Mouse (Mus musculus) stomach, embryonic 15.5 days (tissue): ENCODE measurements around the gene Palmd. TPM values are rescaled to one million over a fixed set of nuclear protein-coding genes. Genes with fewer than 3 reads are reported as not detected.

Experiments
- ATAC-seq: fragments of 200-750 bp; cut with Nextera tagmentation; 2 replicates; pipeline ENCODE4 v1.8.0; 2017; ENCODE audit warnings: low read depth, moderate number of reproducible peaks, moderate TSS enrichment; ENCODE audit not compliant: insufficient read depth, low FRiP score
- H3K27ac ChIP-seq: fragments of 300-500 bp; sonication (generic); 2 replicates; pipeline ENCODE4 v1.5.1; 2015; ENCODE audit warnings: mild to moderate bottlenecking, inconsistent platforms
- H3K27me3 ChIP-seq: fragments of 300-500 bp; sonication (generic); replicated peaks from 2 replicates; pipeline ENCODE4 v1.6.1; 2015; ENCODE audit warnings: inconsistent platforms
- H3K36me3 ChIP-seq: fragments of 300-500 bp; sonication (generic); 2 replicates; pipeline ENCODE4 v1.6.1; 2015; ENCODE audit warnings: inconsistent platforms
- H3K4me1 ChIP-seq: fragments of 300-500 bp; sonication (generic); 2 replicates; pipeline ENCODE4 v1.6.1; 2015; ENCODE audit warnings: inconsistent platforms
- H3K4me2 ChIP-seq: fragments of 300-500 bp; sonication (generic); 2 replicates; pipeline ENCODE4 v1.6.1; 2015; ENCODE audit warnings: mild to moderate bottlenecking, inconsistent platforms
- H3K4me3 ChIP-seq: fragments of 300-500 bp; sonication (generic); replicated peaks from 2 replicates; pipeline ENCODE4 v1.5.1; 2015; ENCODE audit warnings: inconsistent platforms
- H3K9ac ChIP-seq: fragments of 300-500 bp; sonication (generic); 2 replicates; pipeline ENCODE4 v1.6.1; 2015; ENCODE audit warnings: inconsistent platforms
- H3K9me3 ChIP-seq: fragments of 300-500 bp; sonication (generic); 2 replicates; pipeline ENCODE4 v1.6.1; 2016; ENCODE audit warnings: inconsistent platforms
- WGBS: fragments of 180-500 bp; shearing (Covaris S2); methylation state at CpG from one replicate; pipeline ENCODE4 v1.1.7; 2015; 5-methylcytosine and 5-hydroxymethylcytosine counted together
- polyA plus RNA-seq: library from polyadenylated mRNA; unstranded; fragments of >200 nt; fragmentation: Nextera tagmentation; extraction: Ambion mirVana; gene quantifications from 2 replicates; pipeline ENCODE4 v1.2.1, GENCODE M21; 2015

Gene Palmd
- polyA plus RNA-seq, 1 experiment from 2014 or later: 6.6 TPM

DNA sequence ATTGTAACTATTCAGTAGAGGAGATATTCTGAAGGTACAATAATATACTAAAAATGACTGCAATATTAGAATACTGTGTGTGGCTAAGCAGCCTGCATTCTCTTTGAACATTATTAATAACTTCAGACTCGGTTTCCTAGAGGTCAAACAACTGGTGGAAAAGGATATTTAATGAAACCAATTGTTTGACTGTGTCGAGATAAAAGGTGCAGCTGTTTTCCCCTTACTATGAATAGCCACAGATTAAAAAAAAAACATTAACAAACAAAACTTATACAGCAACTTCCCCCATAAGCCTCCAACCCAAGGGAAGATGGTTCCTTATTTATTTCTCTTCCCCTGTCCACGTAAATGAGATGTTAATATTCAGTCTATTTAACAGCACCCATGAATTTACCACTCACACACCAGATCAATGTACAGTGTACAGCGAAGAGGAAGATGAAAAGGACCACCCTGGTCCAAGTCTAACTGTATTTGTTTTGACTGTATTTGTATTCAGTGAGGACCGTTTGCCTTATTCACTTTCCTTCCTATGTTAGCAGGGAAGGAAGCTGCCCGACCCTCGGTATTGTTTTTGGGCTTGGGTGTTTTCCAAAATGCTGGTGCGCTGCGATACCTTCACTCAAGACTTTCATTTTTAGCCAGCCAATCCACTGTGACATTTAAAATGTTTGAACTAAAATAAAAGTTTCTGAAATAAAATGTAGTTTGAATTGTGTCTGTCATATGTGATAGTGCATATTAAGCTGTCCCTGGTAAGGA is 13.2 kb upstream of the Palmd start:
- H3K27me3 ChIP-seq: no peaks in the 10 kb centered on the region
- no peak for ATAC-seq
- 57% methylated on average over 9 of the region's 9 CpGs for WGBS

GRCm38 (mm10) chr3:116969786-116970185 is 999 bp upstream of the Palmd start:
- Histone ChIP-seq H3K9me3 (no peaks in the 10 kb centered on the region), H3K27me3 (no peaks in the 10 kb centered on the region), H3K4me1 (no peaks in the 10 kb centered on the region), H3K4me3 (no peak overlapping the region), H3K4me2 (no peak overlapping the region), H3K36me3 (no peaks in the 10 kb centered on the region), H3K27ac (no peak overlapping the region), H3K9ac (no peak overlapping the region)
- no peak for ATAC-seq
- whole genome bisulfite sequencing: 57% methylated on average over 5 of the region's 5 CpGs

More for the DNA sequence above, 13.2 kb upstream of the Palmd start:
- Histone ChIP-seq H3K9ac (no peak overlapping the region), H3K27ac (no peak overlapping the region), H3K4me1 (no peaks in the 10 kb centered on the region), H3K9me3 (no peaks in the 10 kb centered on the region), H3K4me2 (no peak overlapping the region), H3K36me3 (no peaks in the 10 kb centered on the region), H3K4me3 (no peak overlapping the region)

DNA sequence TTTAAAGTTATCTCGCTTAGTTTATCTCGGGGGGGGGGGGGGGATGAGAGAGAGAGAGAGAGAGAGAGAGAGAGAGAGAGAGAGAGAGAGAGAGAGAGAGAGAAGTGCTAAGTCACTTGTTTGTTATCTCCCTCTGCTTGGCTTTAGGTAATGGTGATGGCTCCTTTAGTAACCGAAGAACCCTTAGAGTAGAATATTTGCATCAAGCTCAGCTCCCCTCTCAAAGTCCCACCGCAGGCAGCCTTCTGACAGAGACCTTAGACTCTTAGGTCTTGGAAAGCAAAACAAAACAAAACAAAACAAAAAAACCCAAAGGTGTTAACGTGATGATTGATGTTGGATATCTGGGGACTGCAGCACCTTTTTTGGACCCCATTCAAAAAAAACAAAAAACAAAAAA is 216 bp upstream of the Palmd start:
- WGBS: 17% methylated on average over 5 of the region's 5 CpGs
- Histone ChIP-seq H3K9ac (no peak overlapping the region), H3K9me3 (no peaks in the 10 kb centered on the region), H3K36me3 (no peaks in the 10 kb centered on the region), H3K4me2 (peak overlapping the region; percentile 67), H3K27ac (peak overlapping the region; percentile 36; the same call in 1 of the 2 replicates), H3K27me3 (no peaks in the 10 kb centered on the region), H3K4me3 (peak overlapping the region; percentile 41; the same call in 1 of the 2 replicates), H3K4me1 (no peaks in the 10 kb centered on the region)
- ATAC-seq: no peak

DNA sequence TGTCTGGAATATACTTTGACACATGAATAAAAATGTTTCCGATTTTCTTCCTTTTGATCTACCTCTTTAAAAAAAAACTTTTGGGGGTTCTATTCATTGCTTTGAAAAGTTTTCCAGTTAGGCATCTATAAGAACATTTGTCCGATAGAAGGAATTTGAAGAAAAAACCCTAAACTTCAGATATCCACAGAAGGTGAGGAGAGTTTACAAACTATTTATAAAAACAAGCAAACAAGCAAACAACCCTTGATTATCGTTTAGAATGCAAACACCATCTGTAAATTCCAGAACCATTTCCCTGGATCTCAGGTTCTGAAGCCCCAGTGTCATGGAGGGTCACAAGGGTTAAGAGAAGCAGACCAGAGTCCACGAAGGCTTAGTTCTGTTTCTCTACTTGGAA is 820 bp downstream of the Palmd start, which contains the start of gene 4930455H04Rik:
4930455H04Rik (plus strand) TSS at position 301 of the 400 bp plus-strand sequence.
- 57% methylated on average over 4 of the region's 4 CpGs for WGBS
- H3K4me2 ChIP-seq: peak within 1 kb of the TSS; percentile 67
- no peak within 1 kb of the TSS for H3K9ac ChIP-seq
- no peaks in the 10 kb centered on the region for H3K9me3 ChIP-seq
- ATAC-seq: no peak
- H3K36me3 ChIP-seq: no peaks in the 10 kb centered on the region
- no peaks in the 10 kb centered on the region for H3K4me1 ChIP-seq
- peak within 1 kb of the TSS; percentile 36; the same call in 1 of the 2 replicates for H3K27ac ChIP-seq
- no peaks in the 10 kb centered on the region for H3K27me3 ChIP-seq
- H3K4me3 ChIP-seq: peak within 1 kb of the TSS; percentile 41

DNA sequence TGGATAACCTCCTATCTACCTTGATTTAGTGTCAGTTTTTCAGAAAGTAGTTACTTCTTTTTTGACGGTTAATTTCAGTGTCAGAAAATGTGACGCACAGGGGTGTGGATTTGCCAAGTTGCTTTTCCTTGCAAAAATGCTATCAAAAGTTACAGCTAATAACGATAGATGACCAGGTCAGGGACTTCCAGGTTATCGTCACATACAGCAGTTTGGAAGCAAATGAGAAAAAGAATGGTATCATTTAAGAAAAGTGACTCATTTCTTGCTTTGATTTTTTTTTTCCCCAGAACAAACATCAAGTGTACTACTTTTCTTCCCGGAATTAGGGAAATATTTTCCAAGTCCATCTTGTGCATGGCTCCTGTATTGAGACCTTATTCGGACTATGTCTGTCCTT is 1.4 kb downstream of the Palmd start:
- no peaks in the 10 kb centered on the region for H3K4me1 ChIP-seq
- ATAC-seq: no peak
- H3K9me3 ChIP-seq: no peaks in the 10 kb centered on the region
- 76% methylated on average over 6 of the region's 6 CpGs for WGBS
- H3K4me2 ChIP-seq: peak overlapping the region; percentile 23; the same call in 1 of the 2 replicates
- H3K36me3 ChIP-seq: no peaks in the 10 kb centered on the region
- H3K27me3 ChIP-seq: no peaks in the 10 kb centered on the region
- H3K27ac ChIP-seq: no peak overlapping the region
- H3K4me3 ChIP-seq: no peak overlapping the region
- H3K9ac ChIP-seq: no peak overlapping the region

DNA sequence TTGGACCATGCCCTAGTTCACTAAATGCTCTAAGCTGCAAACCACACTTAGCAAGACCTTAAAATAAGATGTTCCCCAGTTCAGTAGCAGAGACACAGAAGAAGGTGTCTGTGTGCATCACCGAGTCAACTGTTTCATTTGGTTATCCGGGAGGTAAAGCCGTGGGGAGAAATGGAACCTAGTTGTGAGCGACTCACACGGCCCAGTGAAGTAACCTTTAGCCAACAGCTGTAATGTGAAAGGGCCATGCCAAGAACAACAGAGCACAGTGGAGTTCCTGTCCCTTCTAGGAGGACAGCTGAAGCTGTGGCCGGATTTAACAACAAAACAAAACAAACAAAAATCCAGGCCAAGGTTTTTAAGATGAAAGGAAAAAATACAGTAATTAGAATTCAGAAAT is 2.0 kb downstream of the Palmd start:
- Histone ChIP-seq H3K4me2 (no peak overlapping the region), H3K27ac (peak overlapping the region; percentile 48; the same call in 1 of the 2 replicates), H3K27me3 (no peaks in the 10 kb centered on the region), H3K4me1 (no peaks in the 10 kb centered on the region), H3K36me3 (no peaks in the 10 kb centered on the region), H3K9ac (no peak overlapping the region), H3K9me3 (no peaks in the 10 kb centered on the region), H3K4me3 (no peak overlapping the region)
- WGBS: 64% methylated on average over 6 of the region's 6 CpGs
- ATAC-seq: no peak

DNA sequence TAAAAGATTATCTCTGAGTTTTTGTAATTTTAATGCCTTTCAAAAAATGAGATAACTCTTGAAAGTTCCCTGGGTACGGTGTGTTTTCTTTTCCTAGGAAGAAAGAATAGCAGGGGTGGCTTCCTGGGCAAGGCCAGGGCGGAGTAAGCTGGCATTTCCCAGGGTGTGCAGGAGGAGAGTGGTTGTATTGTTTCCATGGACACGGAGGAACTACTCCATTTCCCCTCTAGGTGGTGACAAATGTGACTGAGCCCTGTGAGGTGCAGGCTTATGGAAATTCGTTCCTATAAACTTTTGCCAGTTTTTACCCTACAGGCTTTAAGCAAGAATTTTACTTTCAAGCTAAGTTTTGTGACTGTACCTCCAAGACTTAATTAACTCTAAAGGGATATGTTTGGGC is 2.6 kb downstream of the Palmd start:
- no peak overlapping the region for H3K4me2 ChIP-seq
- H3K27me3 ChIP-seq: no peaks in the 10 kb centered on the region
- ATAC-seq: peak; percentile 65; the same call in 1 of the 2 replicates
- H3K4me1 ChIP-seq: no peaks in the 10 kb centered on the region
- no peak overlapping the region for H3K4me3 ChIP-seq
- H3K9me3 ChIP-seq: no peaks in the 10 kb centered on the region
- no peak overlapping the region for H3K27ac ChIP-seq
- no peak overlapping the region for H3K9ac ChIP-seq
- 30% methylated on average over 4 of the region's 4 CpGs for WGBS
- no peaks in the 10 kb centered on the region for H3K36me3 ChIP-seq

- no peaks in the 10 kb centered on the region for H3K27me3 ChIP-seq
- no peak overlapping the region for H3K9ac ChIP-seq
- no peak overlapping the region for H3K4me3 ChIP-seq
- H3K27ac ChIP-seq: no peak overlapping the region
- WGBS: 88% methylated on average over 9 of the region's 9 CpGs
- H3K9me3 ChIP-seq: no peaks in the 10 kb centered on the region
- no peaks in the 10 kb centered on the region for H3K36me3 ChIP-seq
- H3K4me2 ChIP-seq: no peak overlapping the region
- no peak for ATAC-seq
- no peaks in the 10 kb centered on the region for H3K4me1 ChIP-seq
These were observed 4.4 kb downstream of the Palmd start for GRCm38 (mm10) chr3:116964426-116964825.

GRCm38 (mm10) chr3:116963213-116963612 is 5.6 kb downstream of the Palmd start:
- H3K4me3 ChIP-seq: no peak overlapping the region
- ATAC-seq: no peak
- H3K27ac ChIP-seq: no peak overlapping the region
- WGBS: 46% methylated on average over 4 of the region's 4 CpGs
- H3K27me3 ChIP-seq: no peaks in the 10 kb centered on the region
- no peak overlapping the region for H3K4me2 ChIP-seq
- no peaks in the 10 kb centered on the region for H3K36me3 ChIP-seq
- no peak overlapping the region for H3K9ac ChIP-seq
- H3K4me1 ChIP-seq: no peaks in the 10 kb centered on the region
- H3K9me3 ChIP-seq: no peaks in the 10 kb centered on the region

DNA sequence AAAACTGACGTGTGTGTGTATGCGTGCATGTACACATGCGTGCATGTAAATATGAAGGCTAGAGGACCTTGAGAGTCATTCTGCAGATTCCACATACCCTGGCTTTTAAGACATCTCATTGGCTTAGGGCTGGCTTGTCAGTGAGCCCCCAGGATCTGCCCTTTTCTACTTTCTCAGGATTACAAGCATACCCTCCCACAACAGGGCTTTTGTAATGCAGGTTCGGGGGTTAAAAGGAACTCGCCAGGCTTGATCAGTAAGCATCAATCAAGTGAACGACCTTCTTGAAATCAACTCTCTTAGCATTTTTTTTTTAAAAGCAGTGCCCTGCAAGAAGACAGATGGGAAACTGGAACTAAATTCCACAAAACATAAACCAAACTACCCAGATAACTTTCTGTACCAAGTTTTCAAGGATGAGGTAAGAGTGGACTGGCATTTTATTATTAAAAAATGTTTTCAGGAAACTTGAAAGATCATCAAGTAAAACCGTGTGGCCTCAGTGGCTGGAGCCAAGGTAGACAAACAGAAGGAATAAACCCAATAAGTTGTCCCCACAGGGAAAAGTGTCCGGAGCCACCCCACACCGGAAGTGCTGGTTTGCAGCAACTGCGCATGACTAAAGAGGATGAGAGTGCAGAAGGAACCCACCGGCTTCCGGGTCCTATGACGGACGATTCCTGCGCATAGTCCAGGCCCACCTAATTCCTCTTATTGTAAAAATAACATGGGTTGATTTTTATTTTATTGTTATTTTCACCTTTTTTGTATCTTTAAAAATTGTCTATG is 7.2 kb downstream of the Palmd start:
- H3K4me1 ChIP-seq: no peaks in the 10 kb centered on the region
- H3K27me3 ChIP-seq: no peaks in the 10 kb centered on the region
- H3K36me3 ChIP-seq: no peaks in the 10 kb centered on the region
- ATAC-seq: no peak
- no peak overlapping the region for H3K27ac ChIP-seq
- no peak overlapping the region for H3K4me2 ChIP-seq
- no peak overlapping the region for H3K4me3 ChIP-seq
- H3K9me3 ChIP-seq: no peaks in the 10 kb centered on the region
- no peak overlapping the region for H3K9ac ChIP-seq
- 70% methylated on average over 15 of the region's 15 CpGs for WGBS

GRCm38 (mm10) chr3:116960414-116960813 is 8.4 kb downstream of the Palmd start:
- no peak overlapping the region for H3K9ac ChIP-seq
- H3K36me3 ChIP-seq: no peaks in the 10 kb centered on the region
- no peaks in the 10 kb centered on the region for H3K9me3 ChIP-seq
- 74% methylated on average over 2 of the region's 2 CpGs for WGBS
- no peaks in the 10 kb centered on the region for H3K27me3 ChIP-seq
- no peak for ATAC-seq
- no peak overlapping the region for H3K27ac ChIP-seq
- no peak overlapping the region for H3K4me3 ChIP-seq
- no peak overlapping the region for H3K4me2 ChIP-seq
- no peaks in the 10 kb centered on the region for H3K4me1 ChIP-seq

GRCm38 (mm10) chr3:116955061-116955460 is 13.7 kb downstream of the Palmd start:
- Histone ChIP-seq H3K36me3 (no peaks in the 10 kb centered on the region), H3K4me1 (no peaks in the 10 kb centered on the region), H3K4me2 (no peak overlapping the region), H3K27ac (no peak overlapping the region), H3K9ac (no peak overlapping the region), H3K9me3 (no peaks in the 10 kb centered on the region), H3K4me3 (no peak overlapping the region), H3K27me3 (no peaks in the 10 kb centered on the region)
- ATAC-seq: no peak
- 65% methylated on average over 6 of the region's 6 CpGs for WGBS
